Mouse (Mus musculus): ENCODE results near the gene Asns.

GRCm38 (mm10) chr6:7716236-7716635, 23.2 kb upstream of the Asns start:
- TF ChIP-seq CTCF (IDR thresholded peaks at IDR 0.05; ENCODE audit: borderline replicate concordance, insufficient read depth, low read depth, low read length): no peak
- TF ChIP-seq POLR2A (IDR thresholded peaks at IDR 0.05; ENCODE audit: borderline replicate concordance, insufficient read depth, low read length): no peak
